Comparison of ENCODE assay signal across 29 mouse cellular contexts in genomic region chr6:71254456-71254855, GRCm38 (mm10). TPM values are rescaled to one million over a fixed set of nuclear protein-coding genes. Genes with fewer than 3 reads are reported as not detected.
"Had no signal": no experiment of that assay in that cellular context is flagged by ENCODE, and none has a peak within 500 bp of the region (broad histone marks: within the 10 kb centered on the region; RNA-seq: fewer than 3 reads in every experiment).

No protein-coding gene starts in this region.

- H3K9me3 ChIP-seq: limb, embryonic 10.5 days; limb, embryonic 13.5 days; liver, embryonic 12.5 days; liver, embryonic 15.5 days; lung, embryonic 15.5 days; megakaryocyte, embryonic 14.5 days; midbrain, embryonic 10.5 days; midbrain, embryonic 13.5 days; neural tube, embryonic 13.5 days; stomach, embryonic 15.5 days had no signal

- H3K27ac ChIP-seq: kidney, postnatal 0 days; layer of hippocampus, adult 2 months; limb, embryonic 10.5 days; limb, embryonic 13.5 days; liver, embryonic 12.5 days; liver, embryonic 15.5 days; lung, embryonic 15.5 days; midbrain, embryonic 10.5 days; midbrain, embryonic 13.5 days; neural tube, embryonic 13.5 days; stomach, embryonic 15.5 days had no signal

- H3K4me1 ChIP-seq: limb, embryonic 10.5 days; limb, embryonic 13.5 days; lung, embryonic 15.5 days; midbrain, embryonic 10.5 days; midbrain, embryonic 13.5 days; neural tube, embryonic 13.5 days; stomach, embryonic 15.5 days had no signal

- H3K27me3 ChIP-seq: limb, embryonic 13.5 days; liver, embryonic 12.5 days; liver, embryonic 15.5 days; lung, embryonic 15.5 days; midbrain, embryonic 13.5 days; neural tube, embryonic 13.5 days; stomach, embryonic 15.5 days had no signal

- H3K9ac ChIP-seq: limb, embryonic 13.5 days; liver, embryonic 12.5 days; liver, embryonic 15.5 days; lung, embryonic 15.5 days; midbrain, embryonic 13.5 days; neural tube, embryonic 13.5 days; stomach, embryonic 15.5 days had no signal

- ATAC-seq: liver, embryonic 12.5 days; midbrain, embryonic 13.5 days; midbrain, embryonic 16.5 days had no signal

- DNase-seq: kidney, postnatal 25 days; layer of hippocampus, adult 9-11 months; liver; lung, adult 18-20 months; lung, postnatal 10 days; lung, postnatal 36 days; retina, postnatal 1 day; right cerebral cortex, postnatal 25 days; spleen, adult 18-20 months; thymus, postnatal 25 days had no signal

- H3K4me3 ChIP-seq: layer of hippocampus, adult 2 months; limb, embryonic 10.5 days; limb, embryonic 13.5 days; liver, embryonic 12.5 days; liver, embryonic 15.5 days; lung, embryonic 15.5 days; megakaryocyte, embryonic 14.5 days; midbrain, embryonic 10.5 days; midbrain, embryonic 13.5 days; myocyte; neural tube, embryonic 13.5 days; stomach, embryonic 15.5 days had no signal

- H3K4me2 ChIP-seq: limb, embryonic 13.5 days; liver, embryonic 12.5 days; liver, embryonic 15.5 days; lung, embryonic 15.5 days; midbrain, embryonic 13.5 days; neural tube, embryonic 13.5 days; stomach, embryonic 15.5 days had no signal

- H3K36me3 ChIP-seq: limb, embryonic 10.5 days; limb, embryonic 13.5 days; liver, embryonic 12.5 days; liver, embryonic 15.5 days; lung, embryonic 15.5 days; midbrain, embryonic 10.5 days; midbrain, embryonic 13.5 days; neural tube, embryonic 13.5 days; stomach, embryonic 15.5 days had no signal

RNA-seq across cellular contexts. Expression of gene Fabp1, which starts 54.8 kb away (rescaled TPM):
- total RNA-seq: layer of hippocampus, adult 2 months; layer of hippocampus, postnatal 25 days; left cerebral cortex, adult 18-20 months; left cerebral cortex, postnatal 25 days; monocyte, adult 5-6 weeks; neutrophil, adult 5-6 weeks had no signal
- polyA plus RNA-seq: limb, embryonic 10.5 days; midbrain, embryonic 10.5 days; midbrain, embryonic 13.5 days; midbrain, embryonic 16.5 days; myocyte had no signal
